Mouse (Mus musculus) spleen, adult 18-20 months (tissue): ENCODE measurements at regions not wholly inside any gene's neighbourhood (a gene's known extent, or its start where the extent isn't known, plus 50 kb on each side); places are given as distances from the start of the nearest gene placed in this dataset.

Experiments
- DNase-seq, 2 experiments: peaks; one replicate each; pipeline ENCODE4 v3.0.0; 2022; ENCODE audit warnings: mixed read lengths in 2 of 2

- DNase-seq: no peak
These were observed 110.9 kb downstream of the Cenpc1 start for GRCm38 (mm10) chr5:85954526-85954925.

- peak in 1 of 2 experiments; percentile 3 for DNase-seq
These were observed 128.6 kb downstream of the Cenpc1 start for GRCm38 (mm10) chr5:85936667-85937314.

GRCm38 (mm10) chr5:85918288-85918687 is 147.1 kb downstream of the Cenpc1 start:
- no peak for DNase-seq

GRCm38 (mm10) chr5:85915000-85915399 is 150.4 kb downstream of the Cenpc1 start:
- DNase-seq: no peak

- DNase-seq: no peak
These were observed 168.9 kb downstream of the Cenpc1 start for GRCm38 (mm10) chr5:85896452-85896851.

GRCm38 (mm10) chr5:85895814-85896213 is 169.6 kb downstream of the Cenpc1 start:
- DNase-seq: no peak

- no peak for DNase-seq
These were observed 195.1 kb downstream of the Cenpc1 start for GRCm38 (mm10) chr5:85870311-85870710.

- DNase-seq: no peak
These were observed 232.8 kb downstream of the Cenpc1 start for GRCm38 (mm10) chr5:85832556-85832955.

- no peak for DNase-seq
These were observed 269.7 kb downstream of the Cenpc1 start for GRCm38 (mm10) chr5:85795531-85796197.

GRCm38 (mm10) chr5:85793148-85793547 is 272.2 kb downstream of the Cenpc1 start:
- no peak for DNase-seq

GRCm38 (mm10) chr5:85780730-85781454 is 284.5 kb downstream of the Cenpc1 start:
- no peak for DNase-seq

GRCm38 (mm10) chr5:85780017-85780416 is 285.4 kb downstream of the Cenpc1 start:
- DNase-seq: no peak

- DNase-seq: no peak
These were observed 286.2 kb downstream of the Cenpc1 start for GRCm38 (mm10) chr5:85779205-85779604.

- no peak for DNase-seq
These were observed 292.7 kb downstream of the Cenpc1 start for GRCm38 (mm10) chr5:85772660-85773059.

GRCm38 (mm10) chr5:85772086-85772485 is 293.3 kb downstream of the Cenpc1 start:
- peak in 1 of 2 experiments; percentile 9 for DNase-seq

- no peak for DNase-seq
These were observed 298.2 kb downstream of the Cenpc1 start for GRCm38 (mm10) chr5:85767157-85767556.

- DNase-seq: no peak
These were observed 308.7 kb downstream of the Cenpc1 start for GRCm38 (mm10) chr5:85756716-85757115.

- no peak for DNase-seq
These were observed 311.2 kb downstream of the Cenpc1 start for GRCm38 (mm10) chr5:85754227-85754626.

GRCm38 (mm10) chr5:85753109-85753508 is 312.3 kb downstream of the Cenpc1 start:
- DNase-seq: no peak

- DNase-seq: no peak
These were observed 313.7 kb downstream of the Cenpc1 start for GRCm38 (mm10) chr5:85751649-85752048.

- no peak for DNase-seq
These were observed 314.5 kb downstream of the Cenpc1 start for GRCm38 (mm10) chr5:85750893-85751292.

GRCm38 (mm10) chr5:85729613-85730012 is 335.8 kb downstream of the Cenpc1 start:
- no peak for DNase-seq

- DNase-seq: no peak
These were observed 358.0 kb downstream of the Cenpc1 start for GRCm38 (mm10) chr5:85707345-85707744.

- no peak for DNase-seq
These were observed 358.8 kb downstream of the Cenpc1 start for GRCm38 (mm10) chr5:85706598-85706997.
